Mouse (Mus musculus) WW6 (cell line): ENCODE data around the gene Sept7.
A peak's percentile ranks its signal among the peaks of the same experiment; 100 is the strongest.
"Not testable (repeated sequence)": the region's sequence is repeated elsewhere in the genome, so short reads cannot be mapped to it uniquely, and the experiment has no call there.

ENCODE experiments used
- DNase-seq: peaks from one replicate; pipeline ENCODE4 v3.0.0-alpha.2; 2013; ENCODE audit warnings: low read depth, low spot score

The Sept7 gene

GRCm38 (mm10) chr9:25253478-25253824 is 1.2 kb downstream of the Sept7 start:
- DNase-seq, result no peak

DNA sequence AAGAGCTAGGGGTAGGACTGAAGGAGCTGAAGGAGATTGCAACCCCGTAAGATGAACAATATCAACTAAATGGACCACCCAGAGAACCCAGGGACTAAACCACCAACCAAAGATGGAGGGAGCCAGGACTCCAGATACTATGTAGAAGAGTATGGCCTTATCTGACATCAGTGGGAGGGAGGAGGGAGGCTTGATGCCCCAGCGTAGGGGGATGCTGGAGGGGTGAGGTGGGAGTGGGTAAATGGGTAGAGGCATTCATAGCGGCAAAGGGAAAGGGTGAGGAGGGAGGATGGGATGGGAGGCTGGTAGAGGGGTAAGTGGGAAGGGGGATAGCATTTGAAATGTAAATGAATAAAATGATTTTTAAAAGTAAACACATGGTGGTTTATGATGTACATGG is 8.2 kb downstream of the Sept7 start:
- DNase-seq, result no peak

- DNase-seq, result no peak
These were observed 8.7 kb downstream of the Sept7 start for GRCm38 (mm10) chr9:25260979-25261378.

DNA sequence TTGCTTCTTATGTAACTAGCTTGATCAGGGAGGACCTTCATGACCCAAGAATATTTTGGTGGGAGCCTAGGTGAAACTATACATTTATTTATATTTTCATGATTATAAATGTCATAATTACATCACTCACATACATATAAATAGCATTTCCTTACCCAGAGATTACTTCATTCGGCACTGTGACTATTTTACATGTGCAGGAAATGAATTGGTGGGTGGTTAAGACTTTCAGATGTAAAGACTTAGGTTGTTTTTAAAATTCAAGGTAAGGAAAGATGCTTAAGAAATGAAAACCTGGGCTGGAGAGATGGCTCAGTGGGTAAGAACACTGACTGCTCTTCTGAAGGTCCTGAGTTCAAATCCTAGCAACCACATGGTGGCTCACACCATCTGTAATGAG is 9.8 kb downstream of the Sept7 start:
- DNase-seq, result no peak

DNA sequence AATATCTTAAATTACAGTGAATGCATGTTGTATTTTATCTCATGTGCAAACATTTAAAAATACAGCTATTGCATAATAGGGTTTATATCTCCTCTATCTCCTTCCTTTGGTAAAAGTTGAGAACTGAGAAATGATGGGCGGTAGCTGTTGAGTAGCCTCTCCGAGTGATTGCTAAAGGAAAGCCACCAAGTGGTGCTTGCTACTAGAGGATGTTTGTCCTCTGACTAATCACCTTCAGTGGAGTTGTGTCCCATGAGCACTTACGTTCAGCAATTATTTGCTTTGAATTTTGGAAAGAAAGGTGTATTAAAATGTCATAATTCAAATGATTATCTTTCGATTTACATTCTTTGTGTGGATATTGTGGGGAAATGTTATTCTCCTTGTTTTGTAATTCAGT is 13.6 kb downstream of the Sept7 start:
- no peak for DNase-seq

DNA sequence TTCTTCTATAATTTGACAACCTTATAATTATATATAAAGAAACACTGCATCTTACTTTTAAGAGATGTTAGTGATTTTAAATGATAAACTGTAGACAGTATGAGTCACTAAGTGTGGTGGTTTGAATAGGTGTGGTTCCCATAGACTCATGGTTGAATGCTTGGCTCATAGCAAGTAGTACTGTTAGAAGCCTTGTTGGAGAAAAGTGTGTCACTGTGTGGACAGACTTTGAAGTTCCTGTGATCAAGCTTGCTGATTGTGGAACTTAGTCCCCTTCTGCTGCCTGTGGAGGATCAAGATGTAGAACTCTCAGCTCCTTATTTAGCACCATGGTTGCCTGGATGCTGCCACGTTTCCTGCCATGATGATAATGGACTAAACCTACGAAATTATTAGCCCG is 14.9 kb downstream of the Sept7 start:
- DNase-seq, result no peak

GRCm38 (mm10) chr9:25267574-25267973 is 15.3 kb downstream of the Sept7 start:
- no peak for DNase-seq

DNA sequence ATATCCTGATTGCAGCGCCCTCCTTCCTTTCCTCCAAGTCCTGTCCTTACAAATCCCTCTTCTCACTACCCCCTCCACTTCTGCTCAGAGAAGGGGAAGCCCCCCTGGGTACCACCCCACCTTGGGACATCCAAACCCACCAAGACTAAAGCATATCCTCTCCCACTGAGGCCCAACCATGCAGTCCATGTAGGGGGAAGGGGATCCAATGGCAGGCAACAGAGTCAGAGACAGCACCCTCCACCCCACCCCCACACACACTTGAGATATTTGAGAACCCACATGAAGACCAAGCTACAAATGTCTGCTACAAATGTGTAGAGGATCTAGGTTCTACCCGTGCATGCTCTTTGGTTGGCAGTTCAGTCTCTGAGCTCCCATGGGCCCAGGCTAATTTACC is 19.7 kb downstream of the Sept7 start:
- DNase-seq, result no peak

GRCm38 (mm10) chr9:25289796-25290195 is 37.6 kb downstream of the Sept7 start:
- no peak for DNase-seq

DNA sequence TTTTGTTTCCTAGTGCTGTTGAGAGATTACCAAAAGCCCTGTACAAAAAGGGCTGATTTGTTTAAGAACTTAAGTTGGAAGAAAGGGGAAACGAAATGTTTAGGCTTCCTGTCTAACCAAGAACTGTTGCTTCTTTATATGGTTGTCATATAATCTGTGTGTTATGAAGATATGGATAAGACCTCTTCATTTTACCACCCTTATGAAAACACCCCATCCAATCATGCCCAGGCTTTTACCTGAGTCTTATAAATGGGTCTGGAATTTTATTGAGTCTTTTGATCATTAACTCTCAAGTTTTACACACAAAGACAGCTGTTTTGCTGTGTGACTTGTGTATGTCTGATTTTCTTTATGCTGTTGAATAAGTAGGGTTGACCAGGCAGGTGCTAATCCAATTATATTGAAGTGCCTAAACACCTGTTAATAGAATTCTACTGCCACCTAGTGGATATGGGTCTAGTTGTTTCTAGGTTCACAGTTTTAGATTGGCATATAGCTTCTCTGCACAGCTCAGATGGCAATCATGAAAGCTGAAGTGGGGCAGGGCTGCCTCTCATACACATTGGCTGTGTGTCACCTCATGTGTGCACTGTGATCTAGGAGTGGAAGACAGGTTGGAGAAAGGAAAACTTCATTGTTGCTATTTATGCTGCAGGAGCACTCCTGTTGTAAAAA is 57.4 kb downstream of the Sept7 start:
- DNase-seq, result peak; percentile 9

DNA sequence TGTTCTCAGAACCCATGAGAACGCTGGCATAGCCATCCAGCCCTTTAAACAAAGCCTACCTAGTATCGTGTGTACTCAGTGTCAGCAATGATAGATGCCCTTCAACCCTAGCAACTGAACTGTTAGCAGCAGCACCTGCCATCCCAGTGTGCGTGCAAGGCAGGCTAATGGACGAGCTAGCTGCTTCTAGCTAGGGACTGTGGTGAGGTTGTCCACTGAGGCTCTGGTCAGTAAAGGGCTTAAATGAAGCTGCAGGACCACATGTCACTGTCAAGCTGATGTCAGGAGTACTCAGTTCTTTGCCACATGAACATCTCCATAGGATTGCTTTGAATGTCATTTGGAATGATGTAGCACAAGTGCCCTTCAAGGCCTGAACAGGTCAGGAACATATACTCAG is 62.1 kb downstream of the Sept7 start:
- DNase-seq, result no peak

DNA sequence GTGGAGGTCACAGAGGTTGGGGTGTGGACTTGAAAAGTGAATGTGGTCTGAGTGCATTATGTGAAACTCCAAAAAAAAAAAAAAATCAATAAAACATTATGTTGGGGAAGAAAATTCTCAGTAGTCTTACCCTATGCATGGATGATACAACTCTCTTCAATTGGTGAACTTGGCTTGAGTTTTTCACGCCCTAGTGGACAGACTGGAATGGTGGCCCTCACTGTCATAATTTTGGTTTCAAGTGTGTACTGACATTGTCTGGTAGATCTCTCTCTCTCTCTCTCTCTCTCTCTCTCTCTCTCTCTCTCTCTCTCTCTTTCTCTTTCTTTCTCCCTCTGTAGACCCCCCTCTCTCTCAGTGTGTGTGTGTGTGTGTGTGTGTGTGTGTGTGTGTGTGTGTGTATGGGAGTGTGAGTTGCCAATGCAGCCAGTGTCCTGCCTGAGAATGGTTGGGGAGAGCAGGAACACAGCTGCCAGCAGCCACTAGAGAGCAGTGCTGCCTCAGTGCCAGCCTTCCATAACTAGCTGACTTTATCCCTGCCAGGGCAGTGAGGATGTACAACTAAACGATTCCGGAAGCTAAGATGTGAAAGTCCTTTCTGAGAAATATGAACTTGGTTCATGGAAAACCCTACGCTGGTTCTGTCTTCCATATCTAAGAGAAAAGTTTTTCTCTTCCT is 65.7 kb downstream of the Sept7 start:
- no peak for DNase-seq

GRCm38 (mm10) chr9:25319676-25320075 is 67.4 kb downstream of the Sept7 start:
- not testable (repeated sequence) for DNase-seq

DNA sequence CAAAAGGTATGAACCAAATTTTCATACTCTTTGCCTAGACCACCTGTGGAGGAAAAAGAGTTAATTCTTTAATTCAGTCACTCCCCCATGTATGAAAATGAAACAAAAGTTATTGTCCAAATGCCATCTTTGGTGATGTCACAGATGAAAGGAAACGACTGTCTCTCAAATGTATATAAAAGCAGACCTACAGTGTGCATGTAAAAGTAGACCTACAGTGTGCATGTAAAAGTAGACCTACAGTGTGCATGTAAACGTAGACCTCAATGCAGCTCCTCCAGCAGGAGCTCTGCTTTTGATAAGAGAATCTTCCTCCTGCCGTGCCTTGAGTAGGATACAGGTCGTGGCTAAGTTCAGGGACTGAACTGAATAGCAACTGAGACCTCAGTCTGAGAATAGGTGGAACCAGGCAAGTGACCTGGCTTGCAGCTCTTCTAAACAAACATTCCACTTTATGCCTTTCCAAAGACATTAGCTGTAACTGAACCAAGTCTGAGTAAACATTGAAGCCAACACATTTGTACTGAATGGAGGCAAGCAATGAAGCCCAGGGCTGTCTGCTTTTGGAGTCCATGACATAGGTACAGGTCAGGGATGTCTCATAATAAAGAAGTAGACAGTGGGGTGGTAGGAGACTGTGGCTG is 75.6 kb downstream of the Sept7 start:
- no peak for DNase-seq

GRCm38 (mm10) chr9:25328946-25329723 is 76.9 kb downstream of the Sept7 start:
- DNase-seq, result no peak

DNA sequence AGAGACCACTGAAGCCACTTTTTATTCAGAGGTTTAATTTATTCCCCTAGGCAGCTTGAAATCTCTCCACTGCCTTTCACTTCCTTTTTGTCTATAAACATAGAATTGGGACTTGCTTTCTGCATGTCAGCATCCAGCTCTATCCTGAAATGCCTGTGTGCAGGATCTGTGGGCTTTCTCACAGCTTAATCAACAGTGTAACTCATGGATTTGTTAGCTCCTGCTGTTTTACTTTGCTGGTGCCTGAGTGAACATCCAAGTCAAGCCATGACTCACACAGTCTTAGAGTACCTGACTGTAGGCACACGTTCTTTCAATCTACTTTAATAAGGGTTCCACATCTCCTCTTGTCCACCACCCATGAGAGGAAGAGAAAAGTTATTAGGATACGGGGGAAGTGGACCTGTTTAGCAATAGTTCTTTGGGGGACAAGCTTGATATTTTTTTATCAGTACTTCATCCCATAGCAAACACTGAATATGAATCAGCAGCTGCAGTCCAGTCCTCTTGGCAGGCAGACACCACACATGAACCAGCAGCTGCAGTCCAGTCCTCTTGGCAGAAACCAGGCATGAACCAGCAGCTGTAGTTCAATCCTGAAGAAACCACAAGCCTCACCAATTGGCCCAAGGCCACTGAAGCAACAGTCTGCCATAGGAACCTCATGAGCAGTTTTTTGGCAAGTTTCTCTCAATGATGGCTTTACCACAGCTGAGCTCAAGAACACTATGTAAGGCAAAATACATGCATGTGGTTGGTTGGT is 85.4 kb downstream of the Sept7 start:
- no peak for DNase-seq

DNA sequence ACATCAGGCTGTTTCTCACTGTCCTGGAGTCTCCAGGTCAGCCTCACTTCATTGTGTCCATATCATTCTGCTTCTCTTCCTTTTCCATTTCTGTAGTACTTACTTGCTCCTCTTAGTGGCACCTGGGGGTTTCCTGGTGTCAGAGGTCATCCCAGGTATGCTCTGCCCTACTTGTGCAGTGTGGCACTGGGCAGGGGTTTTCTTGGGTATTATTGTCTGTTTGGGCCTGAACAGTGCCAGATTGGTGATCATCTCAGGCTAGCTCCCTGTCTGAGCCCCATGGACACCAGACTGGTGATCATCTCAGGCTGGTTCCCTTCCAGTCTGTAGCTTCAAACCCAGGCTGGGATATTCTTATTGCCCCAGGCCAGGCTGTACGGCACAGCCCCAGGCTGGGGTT is 88.2 kb downstream of the Sept7 start:
- DNase-seq, result no peak

- no peak for DNase-seq
These were observed 101.5 kb downstream of the Sept7 start for GRCm38 (mm10) chr9:25353775-25354174.

DNA sequence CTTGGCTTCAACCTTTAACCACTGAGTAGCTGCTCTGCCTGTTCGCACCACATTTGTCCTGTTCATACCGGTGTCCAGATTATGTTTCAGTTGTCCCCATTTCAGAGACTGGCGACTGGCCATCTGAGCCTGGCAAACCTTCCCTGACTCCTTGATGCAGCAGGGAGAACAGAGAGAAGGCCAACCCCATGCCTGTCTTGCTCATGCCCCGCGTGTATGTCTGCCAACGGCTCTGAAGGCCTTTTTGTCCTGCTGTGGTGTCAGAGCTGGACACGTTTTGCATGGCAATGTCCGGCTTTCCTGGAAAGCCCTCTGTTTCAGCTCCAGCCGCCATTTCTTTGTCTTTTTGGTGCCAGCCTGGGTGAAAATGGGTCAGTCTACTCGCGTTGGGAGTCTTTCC is 103.6 kb downstream of the Sept7 start:
- no peak for DNase-seq

- no peak for DNase-seq
These were observed 105.3 kb downstream of the Sept7 start for GRCm38 (mm10) chr9:25357589-25357988.

- no peak for DNase-seq
These were observed 105.8 kb downstream of the Sept7 start for GRCm38 (mm10) chr9:25358018-25358417.
